Mouse (Mus musculus): ENCODE results near the gene Gsx1.

The Gsx1 gene

DNA sequence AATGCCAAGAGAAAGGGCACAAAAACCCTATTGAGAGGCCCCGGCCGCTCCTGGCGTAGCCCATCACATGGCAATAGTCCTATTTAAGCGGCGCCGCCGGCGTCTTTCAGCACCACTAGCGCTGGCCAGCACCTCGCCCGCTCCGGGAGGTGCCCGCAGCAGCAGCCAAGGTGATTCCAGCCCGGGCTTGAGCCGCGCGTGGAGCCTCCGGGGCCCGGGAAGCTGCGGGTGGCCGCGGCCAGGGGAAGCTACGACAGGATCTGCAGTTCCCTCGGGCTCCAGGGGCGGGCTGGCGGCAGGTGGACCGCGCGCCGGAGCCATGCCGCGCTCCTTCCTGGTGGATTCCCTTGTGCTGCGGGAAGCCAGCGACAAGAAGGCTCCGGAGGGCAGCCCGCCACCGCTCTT lies at the start of gene Gsx1:
Gene Gsx1 (plus strand): TSS at position 126 of the 405 bp plus-strand sequence.
- DNase-seq (ENCODE audit: low spot score in 2 of 2), result peak; percentile 26 to 45

DNA sequence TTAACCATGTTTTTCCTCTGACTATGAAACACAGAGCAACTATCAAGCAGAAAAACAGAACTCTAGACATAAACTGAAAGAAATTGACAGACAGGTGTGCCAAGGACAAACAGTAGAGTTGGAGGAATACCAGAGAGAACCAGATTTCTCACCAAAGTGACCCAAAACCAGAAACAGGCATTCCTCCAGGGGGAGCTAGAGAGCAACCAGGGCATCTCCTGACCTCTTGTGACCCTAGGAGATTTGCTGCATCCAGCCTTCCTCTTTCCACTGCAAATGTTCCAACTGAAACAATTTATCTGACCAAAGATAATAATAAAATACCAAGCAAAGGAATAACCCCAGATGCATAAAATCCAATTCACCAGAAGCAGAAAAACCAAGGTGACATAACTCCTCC lies 41.2 kb upstream of the Gsx1 start:
- no peak for DNase-seq (ENCODE audit: low spot score in 2 of 2)

DNA sequence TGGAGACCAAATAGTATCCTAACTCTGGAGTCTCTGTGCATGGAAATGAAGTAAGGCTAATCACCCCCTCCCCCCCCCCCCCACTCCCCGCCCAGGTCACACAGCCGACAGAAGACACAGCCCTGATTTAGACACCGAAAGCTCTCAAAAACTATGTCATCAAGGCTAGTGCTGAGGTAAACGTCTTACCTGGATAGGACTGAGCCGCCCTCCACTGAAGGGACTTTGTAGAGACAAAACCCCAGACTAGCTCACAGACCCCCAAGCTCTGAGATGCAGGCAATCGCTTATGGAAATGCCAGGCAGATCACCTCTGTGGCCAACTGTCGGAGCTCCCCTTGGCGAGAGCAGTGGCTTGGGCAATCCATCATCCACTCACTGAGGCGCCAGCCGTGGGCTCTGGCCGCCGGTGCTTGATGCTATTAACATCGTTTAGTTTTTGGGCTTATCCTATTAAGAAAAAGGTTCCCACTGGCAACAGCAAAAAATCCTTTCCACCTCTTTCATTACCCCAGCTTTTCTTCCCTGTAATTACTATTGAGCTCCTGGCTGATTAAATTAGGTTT lies 33.6 kb upstream of the Gsx1 start:
- no peak for DNase-seq (ENCODE audit: low spot score in 2 of 2)

DNA sequence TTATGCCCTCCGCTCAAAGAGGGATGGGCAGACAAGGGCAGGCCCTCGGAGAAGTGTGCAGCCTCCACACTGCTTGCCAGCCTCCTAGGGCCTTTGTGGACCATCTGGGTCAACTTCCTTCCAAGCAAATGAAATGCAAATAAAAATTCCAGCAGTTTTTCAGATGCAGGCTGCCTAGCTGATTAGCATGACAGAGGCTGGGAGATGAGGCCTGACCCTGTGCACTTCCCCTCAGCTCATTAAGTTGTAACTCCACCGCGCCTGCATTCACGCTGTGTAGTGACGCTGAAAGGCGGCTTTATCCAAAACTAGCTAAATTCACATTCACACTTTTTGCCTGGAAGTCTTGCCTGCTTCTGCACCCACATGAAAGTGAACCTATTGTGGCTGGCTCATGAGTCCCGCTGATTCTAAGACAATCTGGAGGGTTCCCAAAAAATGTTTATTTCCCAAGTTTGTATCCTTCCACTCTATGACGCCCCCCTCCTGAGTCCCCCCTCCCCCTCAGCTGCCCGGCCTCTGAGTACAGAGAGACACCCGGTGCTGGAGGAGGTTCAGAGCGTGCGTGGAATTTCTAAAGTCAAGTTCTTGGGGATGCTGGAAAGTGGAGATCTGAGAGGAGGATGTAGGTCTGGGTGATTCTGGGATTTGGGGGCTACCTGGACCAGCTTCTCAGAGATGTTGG lies 32.9 kb upstream of the Gsx1 start:
- DNase-seq (ENCODE audit: low spot score in 2 of 2), result peak in 1 of 2 experiments; percentile 20

DNA sequence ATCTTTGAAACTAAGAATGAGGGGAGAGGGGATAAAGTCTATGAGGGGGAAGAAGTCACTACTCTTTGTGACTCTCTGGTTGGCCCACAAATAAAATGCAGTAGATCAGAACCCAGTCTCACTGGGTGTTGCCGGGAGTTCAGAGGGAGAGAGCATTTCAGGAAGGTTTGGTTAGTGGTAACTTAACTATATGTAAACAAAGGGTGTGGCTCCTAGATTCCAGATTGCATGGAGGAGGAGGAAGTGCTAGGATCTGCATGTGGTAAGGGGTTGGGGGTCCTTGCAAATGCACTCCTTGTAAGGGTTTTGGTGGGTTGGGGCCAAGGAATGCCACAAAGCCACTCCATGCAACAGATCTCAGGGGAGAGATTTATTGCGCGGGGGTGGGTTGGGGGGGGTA lies 32.1 kb upstream of the Gsx1 start:
- no peak for DNase-seq (ENCODE audit: low spot score in 2 of 2)

DNA sequence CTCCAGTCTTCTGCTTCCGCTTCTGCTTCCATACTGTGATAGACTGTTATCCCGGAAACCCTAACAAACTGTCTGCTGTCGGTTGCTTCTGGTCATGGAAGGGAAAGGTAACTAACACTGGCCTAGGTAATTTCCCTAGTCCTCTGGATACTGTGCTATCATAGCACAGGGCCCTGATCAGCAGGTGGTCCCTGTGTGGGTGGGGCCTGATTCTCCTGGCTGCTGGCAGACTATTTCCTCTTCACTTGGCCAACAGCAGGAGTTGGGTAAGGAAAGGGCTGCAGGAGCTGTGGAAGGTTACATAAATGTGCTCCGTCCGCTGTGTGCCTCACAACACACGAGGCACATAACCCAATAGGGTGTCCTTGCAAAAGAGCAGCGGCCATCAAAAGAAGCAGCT lies 31.1 kb upstream of the Gsx1 start:
- DNase-seq (ENCODE audit: low spot score in 2 of 2), result no peak

DNA sequence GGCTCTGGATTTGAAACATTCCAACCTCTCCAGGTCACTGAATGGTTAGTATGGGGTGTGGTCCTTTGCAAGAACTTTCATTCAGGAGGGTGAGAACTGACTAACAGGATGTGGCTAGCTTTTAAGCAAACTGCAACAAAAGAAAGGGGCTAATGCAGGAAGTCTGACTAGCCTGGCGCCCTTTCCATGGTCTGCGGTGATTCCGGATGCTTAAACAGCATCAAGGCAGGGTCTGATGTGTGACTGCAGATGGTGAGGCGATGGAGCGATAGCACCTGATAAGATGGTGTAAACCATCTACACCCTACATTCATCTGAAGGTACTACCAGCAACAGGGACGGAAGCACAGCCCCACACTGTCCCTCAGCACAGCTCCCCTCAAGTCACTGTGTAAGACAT lies 29.2 kb upstream of the Gsx1 start:
- no peak for DNase-seq (ENCODE audit: low spot score in 2 of 2)

DNA sequence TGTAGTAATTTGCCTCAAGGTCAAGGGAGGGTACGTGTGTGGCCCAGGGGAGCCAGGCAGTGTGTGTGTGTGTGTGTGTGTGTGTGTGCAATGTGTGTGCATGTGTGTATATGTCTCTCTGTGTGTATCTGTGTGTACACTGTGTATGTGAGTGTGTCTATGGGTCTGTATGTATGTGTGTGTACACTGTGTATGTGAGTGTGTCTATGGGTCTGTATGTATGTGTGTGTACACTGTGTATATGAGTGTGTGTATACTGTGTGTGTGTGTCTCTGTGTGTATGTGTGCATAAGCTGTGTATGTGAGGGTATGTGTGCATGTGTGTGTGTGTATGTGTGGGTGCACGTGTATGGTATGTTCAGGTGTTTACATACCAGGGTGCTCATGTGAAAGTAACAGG lies 28.7 kb upstream of the Gsx1 start:
- no peak for DNase-seq (ENCODE audit: low spot score in 2 of 2)

DNA sequence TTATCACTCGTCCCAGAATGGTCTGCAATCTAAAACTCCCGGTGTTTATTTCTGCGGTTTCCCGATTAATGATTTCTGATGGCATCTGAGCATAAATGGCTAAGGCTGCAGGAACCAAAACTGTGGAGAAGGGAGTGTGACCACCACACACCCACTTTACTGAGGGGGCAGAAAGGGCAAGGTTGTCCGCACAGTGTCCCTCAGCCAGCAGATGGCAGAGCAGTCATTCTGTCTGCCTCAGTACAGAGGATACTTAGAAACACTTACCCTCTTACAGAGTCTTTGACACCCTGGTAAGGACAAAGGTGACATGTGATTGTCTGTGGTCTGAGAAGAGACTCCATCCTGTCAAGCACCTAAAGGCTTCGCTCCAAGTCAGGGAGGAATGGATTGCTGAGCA lies 23.4 kb upstream of the Gsx1 start:
- DNase-seq (ENCODE audit: low spot score in 2 of 2), result no peak

DNA sequence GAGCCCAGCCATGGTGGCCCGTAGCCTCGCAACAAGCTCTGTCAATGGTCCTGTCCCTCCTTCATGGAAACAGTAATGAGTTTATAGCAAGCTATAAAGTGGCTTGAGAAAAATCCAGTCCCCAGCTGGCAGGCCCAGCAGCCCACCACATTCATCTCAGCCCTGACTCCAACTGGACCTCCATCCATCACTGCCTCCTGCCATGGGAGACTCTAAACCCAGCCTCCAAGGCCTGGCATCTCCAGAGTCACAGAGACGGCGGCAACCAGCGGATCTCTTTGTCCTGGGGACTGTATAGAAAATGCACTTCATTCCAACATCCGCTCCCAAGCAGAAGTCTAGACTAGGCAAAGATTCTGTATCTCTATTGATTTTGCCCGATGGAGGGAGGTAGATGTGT lies 18.4 kb upstream of the Gsx1 start:
- DNase-seq (ENCODE audit: low spot score in 2 of 2), result no peak

DNA sequence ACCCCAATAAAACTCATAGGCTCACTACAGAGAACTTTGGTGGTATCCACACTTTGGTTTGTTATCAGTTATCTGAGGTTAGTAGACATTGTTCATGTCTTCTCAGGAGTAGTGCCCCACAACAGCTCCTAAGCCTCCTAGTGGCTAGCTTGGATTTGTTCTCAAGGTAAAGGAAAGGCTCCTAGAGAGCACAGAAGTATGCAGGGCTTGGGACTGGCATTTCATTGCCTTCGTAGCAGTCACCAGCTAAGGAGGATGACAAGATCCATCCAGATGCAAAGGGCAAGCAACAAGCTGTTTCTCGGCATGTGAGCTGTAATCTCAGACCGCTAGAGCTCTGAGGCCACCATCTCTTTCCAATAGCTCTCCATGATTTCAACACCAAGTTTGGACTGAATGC lies 14.4 kb upstream of the Gsx1 start:
- DNase-seq (ENCODE audit: low spot score in 2 of 2), result no peak

DNA sequence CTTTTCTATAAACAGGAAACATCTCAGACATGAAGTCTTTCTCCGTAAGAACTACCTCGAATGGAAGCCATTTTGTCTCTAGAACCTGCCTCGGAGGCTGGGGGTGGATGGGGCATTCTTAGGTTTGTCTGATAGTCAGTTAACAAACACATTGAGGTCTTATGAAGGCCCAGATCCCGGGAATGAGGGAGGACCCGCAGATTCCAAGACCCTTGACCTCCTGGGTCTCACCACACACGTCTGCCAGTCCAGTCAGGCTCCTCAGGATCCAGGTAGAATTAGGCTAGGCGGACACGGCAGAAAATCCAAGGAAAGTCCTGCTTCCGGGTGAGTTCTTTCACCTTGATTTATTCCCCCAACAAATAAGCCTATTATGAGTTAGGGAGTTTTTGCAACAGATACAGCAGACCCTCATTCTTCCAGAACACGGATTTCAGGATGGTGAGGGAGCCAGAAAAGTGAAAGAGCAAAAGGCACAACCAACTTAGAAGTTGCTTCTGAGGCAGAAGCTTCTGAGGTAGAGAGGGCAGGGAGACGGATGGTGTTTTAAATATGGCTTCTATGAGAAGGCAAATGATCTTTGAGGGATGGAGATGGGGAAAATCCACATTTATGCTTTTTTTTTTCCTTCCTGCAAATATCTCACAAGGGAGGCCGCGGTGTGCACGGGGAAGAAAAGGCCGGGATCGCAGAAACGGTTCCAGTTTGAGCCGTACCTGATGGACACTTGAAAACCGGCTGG lies 3.2 kb upstream of the Gsx1 start:
- DNase-seq (ENCODE audit: low spot score in 2 of 2), result no peak

DNA sequence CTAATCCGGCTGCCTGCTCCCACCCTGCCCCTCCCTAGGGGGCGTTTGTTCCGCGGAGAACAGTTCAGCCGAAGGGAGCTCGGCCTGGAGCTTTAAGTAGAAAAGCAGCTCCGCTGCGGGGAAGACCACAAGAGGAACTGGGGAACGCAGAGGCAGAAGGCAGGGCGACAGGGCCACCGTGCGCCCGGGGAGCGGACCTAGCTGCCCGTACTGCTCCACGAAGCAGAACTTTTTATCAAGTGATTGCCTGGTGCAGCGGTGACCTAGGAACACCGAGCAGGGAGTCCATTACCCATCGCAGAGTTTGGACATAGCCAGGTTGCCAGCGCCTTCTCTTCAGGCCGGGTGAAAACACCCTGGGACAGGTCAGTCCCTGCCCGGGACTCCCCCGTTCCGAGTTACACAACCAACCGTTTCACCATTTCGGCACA lies 2.5 kb upstream of the Gsx1 start:
- DNase-seq (ENCODE audit: low spot score in 2 of 2), result peak; percentile 6 to 19

DNA sequence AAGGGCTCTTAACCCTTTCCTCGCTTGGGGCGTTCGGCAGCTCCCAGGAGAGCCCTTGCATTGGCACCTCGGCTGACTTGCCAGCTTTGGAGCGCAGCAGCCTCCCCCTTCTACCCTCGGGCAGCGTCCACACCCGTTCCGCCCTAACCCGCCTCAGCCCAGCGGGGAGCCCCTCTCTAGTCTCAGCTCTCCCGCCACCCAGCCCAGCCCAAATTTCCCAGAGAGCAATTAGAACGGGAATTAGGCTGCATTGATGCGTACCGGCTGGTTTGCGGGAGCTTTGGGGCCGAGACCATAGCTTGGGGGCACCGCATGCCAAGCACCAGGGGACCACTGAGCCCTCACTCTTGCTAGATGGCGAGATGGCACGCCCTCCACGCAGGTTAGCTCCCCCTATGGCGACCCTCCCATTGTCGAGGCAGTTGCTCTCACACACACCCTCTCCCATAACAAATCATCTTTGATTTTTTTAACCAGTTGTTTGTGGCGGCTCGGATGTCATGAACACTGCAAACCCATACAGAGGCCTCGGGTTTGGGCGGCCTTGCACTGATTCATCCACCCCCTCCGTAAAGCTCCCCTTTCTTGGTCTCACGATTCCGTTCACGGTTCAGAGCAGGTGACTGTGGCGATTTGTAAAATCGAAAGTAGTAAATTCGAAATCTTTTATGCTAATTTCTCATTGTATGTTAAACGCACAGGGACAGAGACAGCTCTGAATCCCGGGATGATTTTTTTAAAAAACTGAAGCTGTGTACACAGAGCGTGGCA lies 1.5 kb upstream of the Gsx1 start:
- DNase-seq (ENCODE audit: low spot score in 2 of 2), result peak; percentile 5 to 15

DNA sequence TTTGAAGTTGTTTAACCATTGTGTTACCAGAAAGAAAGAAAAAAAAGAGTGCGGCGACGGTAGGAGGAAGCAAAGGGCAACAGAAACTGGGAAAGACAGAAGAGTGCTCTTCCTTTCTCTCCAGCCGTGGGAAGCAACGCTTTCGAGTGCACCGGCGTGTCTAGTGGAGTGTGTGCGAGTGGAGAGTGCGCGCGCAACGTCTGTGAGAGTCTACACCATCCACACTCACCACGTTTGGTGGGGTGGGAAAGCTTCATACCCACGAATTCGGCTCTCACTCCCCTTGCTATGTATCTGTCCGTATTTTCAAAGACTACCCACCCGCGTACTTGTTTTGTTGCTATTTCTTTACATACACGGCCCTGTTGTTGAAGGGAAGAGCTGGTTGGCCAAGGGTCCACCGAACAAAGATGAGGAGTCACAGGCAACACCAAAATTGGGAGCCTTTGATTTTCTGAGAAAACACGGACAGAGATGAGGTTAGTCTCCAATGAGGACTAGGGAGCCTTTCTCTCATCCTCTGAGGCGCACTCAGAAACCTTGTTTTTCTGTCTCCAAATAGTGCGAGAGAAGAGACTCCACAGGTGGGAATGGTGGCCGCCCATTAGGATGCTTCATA lies 835 bp upstream of the Gsx1 start:
- peak; percentile 2 to 6 for DNase-seq (ENCODE audit: low spot score in 2 of 2)

DNA sequence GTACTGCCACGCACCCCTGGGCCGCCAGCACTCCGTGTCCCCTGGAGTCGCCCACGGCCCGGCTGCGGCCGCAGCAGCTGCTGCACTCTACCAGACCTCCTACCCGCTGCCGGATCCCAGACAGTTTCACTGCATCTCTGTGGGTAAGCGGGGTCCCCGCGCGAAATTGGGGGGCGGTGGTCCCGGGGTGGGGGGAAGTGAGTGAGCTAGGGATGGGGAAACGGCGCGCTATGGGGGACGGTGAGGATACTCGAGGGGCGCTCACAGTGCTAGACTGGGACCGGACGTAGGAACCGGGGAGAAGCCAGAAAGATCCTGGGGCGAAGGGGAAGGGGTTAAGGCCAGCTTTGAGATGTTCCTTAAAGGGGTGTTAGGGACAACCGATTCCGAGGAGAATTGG lies 660 bp downstream of the Gsx1 start:
- DNase-seq (ENCODE audit: low spot score in 2 of 2), result no peak

DNA sequence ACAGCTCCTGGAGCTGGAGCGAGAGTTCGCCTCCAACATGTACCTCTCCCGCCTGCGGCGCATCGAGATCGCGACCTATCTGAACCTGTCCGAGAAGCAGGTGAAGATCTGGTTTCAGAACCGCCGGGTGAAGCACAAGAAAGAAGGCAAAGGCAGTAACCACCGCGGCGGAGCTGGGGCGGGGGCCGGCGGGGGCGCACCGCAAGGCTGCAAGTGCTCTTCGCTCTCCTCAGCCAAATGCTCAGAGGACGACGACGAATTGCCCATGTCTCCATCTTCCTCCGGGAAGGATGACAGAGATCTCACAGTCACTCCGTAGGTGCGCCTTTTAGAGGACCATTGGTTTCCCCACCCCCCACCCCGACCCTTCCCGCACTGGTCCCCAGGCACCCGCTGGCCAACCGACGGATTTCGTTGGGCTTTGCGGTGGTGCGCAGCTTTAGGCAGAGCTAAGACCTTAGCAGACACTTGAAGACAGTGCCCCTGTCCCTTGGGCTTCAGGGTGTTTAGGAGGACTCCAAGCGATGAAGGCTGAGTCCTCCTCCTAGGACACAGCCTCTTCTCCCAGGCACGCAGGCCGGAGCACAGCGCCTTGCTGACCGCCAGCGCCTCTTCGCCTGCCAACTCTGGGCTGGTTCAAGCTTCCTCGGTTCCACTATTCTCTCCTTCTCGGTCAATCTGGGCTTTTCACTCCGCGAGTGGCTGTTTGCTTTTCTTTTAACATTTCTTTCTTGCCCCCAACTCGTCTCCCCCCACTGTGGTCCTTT lies 1.5 kb downstream of the Gsx1 start:
- DNase-seq (ENCODE audit: low spot score in 2 of 2), result no peak

DNA sequence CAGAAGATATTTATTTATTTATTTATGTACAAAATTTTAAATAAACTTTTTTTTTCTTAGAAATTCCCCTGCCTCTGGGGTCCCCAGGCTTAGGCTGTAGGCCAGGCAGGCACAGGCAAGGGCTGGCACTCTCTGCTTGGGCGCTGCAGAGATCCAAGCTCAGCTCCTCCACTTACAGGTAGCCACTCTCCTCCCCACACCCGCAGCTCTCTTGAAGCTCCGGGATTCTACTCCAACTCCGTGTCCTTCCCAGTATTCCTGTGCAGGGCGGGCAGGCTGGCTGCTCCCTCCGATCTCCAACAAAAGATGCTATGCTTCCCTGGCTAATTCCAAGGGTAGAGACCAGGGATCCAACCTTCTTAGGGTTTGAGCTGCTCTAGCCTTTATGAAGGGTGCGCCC lies 2.4 kb downstream of the Gsx1 start:
- no peak for DNase-seq (ENCODE audit: low spot score in 2 of 2)

DNA sequence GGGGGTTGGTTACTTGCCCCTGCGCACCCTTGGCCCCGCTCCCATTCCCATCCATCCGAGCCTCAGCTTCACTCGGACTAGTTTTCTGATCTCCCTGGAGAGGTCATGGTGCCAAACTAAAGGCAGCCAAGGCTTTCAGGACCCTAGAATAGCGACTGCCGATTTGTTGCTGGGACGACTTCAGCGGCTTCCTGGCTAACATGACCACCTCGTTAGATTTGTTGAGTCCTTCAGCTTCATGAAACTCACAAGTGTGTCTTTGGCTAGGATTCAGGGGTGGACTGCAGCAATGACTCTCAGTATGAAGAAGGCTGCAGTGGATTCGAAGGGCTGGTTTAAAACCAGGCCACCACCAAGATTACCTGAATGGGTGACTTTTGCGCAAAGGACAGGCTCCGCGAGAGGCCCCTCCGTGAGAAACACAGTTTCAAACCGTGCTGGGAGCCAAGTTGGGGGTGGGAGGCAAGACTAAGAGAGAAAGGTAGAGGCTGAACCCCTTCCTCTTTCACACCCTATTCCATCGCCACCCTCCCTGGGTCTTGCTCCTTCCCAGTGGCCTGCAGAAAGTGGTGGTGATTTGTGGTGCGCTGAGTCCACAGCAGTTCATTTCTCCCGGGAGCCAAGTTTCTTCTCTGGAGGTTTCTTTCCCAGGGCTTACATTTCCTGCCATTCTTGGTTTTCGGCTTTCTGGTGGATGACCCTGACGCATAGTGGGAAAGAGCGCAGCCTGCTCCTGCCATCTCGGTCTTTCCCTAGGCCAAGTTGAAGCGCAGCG lies 3.5 kb downstream of the Gsx1 start:
- no peak for DNase-seq (ENCODE audit: low spot score in 2 of 2)

DNA sequence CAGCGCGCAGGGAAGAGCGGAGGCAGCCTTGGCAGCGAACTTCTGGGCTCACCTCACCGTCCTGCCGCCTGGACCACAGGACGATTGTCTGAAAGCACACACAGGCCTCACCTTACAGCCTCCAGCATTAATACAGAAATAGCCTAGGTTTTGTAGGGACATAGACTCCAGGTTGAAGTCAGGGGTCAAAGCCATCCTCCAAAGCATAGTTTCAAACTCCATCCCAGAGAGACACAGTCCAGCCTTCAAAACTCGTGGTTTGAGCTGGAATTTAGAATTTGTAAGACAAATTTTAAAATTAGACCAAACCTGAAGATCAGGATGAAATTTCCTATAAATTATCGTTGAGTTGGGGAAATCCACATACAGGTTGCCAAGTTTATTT lies 4.1 kb downstream of the Gsx1 start:
- no peak for DNase-seq (ENCODE audit: low spot score in 2 of 2)

DNA sequence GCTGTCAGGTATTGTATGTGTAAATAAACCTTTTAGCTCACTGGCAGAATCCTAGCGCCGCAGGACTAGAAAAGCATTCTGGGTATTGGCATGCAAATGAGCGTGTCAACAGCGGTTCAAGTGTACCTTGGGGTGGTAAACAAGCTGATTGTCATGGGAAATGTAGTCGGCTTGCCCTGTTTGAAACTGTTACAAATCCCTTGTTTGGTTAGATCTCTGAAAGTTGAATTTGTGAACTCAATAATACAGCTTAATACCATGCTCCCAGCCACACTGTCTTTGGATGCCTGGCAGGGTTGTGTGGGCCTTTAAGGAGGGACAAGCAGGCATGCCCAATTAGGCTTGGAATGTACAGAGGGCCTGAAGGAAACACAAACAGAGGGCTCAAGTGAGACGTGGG lies 16.4 kb downstream of the Gsx1 start:
- no peak for DNase-seq (ENCODE audit: low spot score in 2 of 2)

Measured in right cerebral cortex, adult 2 months (tissue).